Mouse (Mus musculus) bone marrow macrophage, adult 2 months (primary cell): ENCODE results near the gene Snapin. TPM values are rescaled to one million over a fixed set of nuclear protein-coding genes. Genes with fewer than 3 reads are reported as not detected.

Experiments
- H3K27ac ChIP-seq: 2 replicates; pipeline ENCODE4 v1.5.1; 2012; ENCODE audit warnings: low read depth, low read length; ENCODE audit not compliant: insufficient read depth
- H3K4me1 ChIP-seq: 2 replicates; pipeline ENCODE4 v1.6.1; 2012; ENCODE audit warnings: low read length; ENCODE audit not compliant: control insufficient read depth, insufficient read depth
- H3K4me3 ChIP-seq: 2 replicates; pipeline ENCODE4 v1.5.1; 2012; ENCODE audit warnings: mild to moderate bottlenecking, low read length, moderate library complexity; ENCODE audit not compliant: insufficient read depth
- CTCF ChIP-seq: IDR thresholded peaks from 2 replicates; pipeline ENCODE4 v1.5.1; 2012; ENCODE audit warnings: low read depth, mild to moderate bottlenecking, low read length, moderate library complexity
- POLR2A ChIP-seq: IDR thresholded peaks from 2 replicates; pipeline ENCODE4 v1.6.1; 2012; ENCODE audit warnings: mild to moderate bottlenecking, low read depth, low read length, borderline replicate concordance
- polyA plus RNA-seq: library from polyadenylated mRNA; stranded (reverse); fragments of >200 nt; gene quantifications from 2 replicates; pipeline ENCODE4 v1.2.4, GENCODE M21; 2012; ENCODE audit not compliant: missing spikeins, insufficient read depth, insufficient read length

Gene Snapin
- polyA plus RNA-seq, 1 experiment = 96.6 TPM

- Histone ChIP-seq H3K4me3 (peak overlapping the region; percentile 71; the same call in 1 of the 2 replicates), H3K27ac (no peak overlapping the region), H3K4me1 (peaks cover 46% of the 10 kb centered on the region)
- TF ChIP-seq CTCF = no peak
- TF ChIP-seq POLR2A = no peak
These were observed 25.0 kb upstream of the Snapin start for GRCm38 (mm10) chr3:90515789-90516188.

GRCm38 (mm10) chr3:90515242-90515641, 24.4 kb upstream of the Snapin start:
- H3K27ac ChIP-seq = no peak overlapping the region
- no peak for TF ChIP-seq POLR2A
- no peak for TF ChIP-seq CTCF

GRCm38 (mm10) chr3:90514691-90515090, 23.9 kb upstream of the Snapin start:
- H3K4me3 ChIP-seq = peak overlapping the region; percentile 71
- no peak for TF ChIP-seq CTCF
- TF ChIP-seq POLR2A = no peak
- H3K27ac ChIP-seq = no peak overlapping the region
- H3K4me1 ChIP-seq = peaks cover 38% of the 10 kb centered on the region

More at GRCm38 (mm10) chr3:90515242-90515641, 24.4 kb upstream of the Snapin start:
- Histone ChIP-seq H3K4me3 (peak overlapping the region; percentile 71), H3K4me1 (peaks cover 40% of the 10 kb centered on the region)

- Histone ChIP-seq H3K4me1 (peaks cover 38% of the 10 kb centered on the region), H3K4me3 (peak within 1 kb of the TSS; percentile 71), H3K27ac (peak within 1 kb of the TSS; percentile 23)
- no peak for TF ChIP-seq POLR2A
- TF ChIP-seq CTCF = no peak
These were observed 23.2 kb upstream of the Snapin start, which contains the start of the genes S100a1 and S100a13 for GRCm38 (mm10) chr3:90513796-90514590. Gene S100a1, minus strand, starts transcription at chr3:90514392. Gene S100a13, plus strand, starts transcription at chr3:90514435.

GRCm38 (mm10) chr3:90512948-90513642, 22.3 kb upstream of the Snapin start:
- Histone ChIP-seq H3K27ac (no peak overlapping the region), H3K4me3 (peak overlapping the region; percentile 71), H3K4me1 (peaks cover 38% of the 10 kb centered on the region)
- TF ChIP-seq POLR2A (no peak), CTCF (no peak)

GRCm38 (mm10) chr3:90512276-90512675, 21.4 kb upstream of the Snapin start:
- H3K4me1 ChIP-seq = peaks cover 37% of the 10 kb centered on the region
- H3K4me3 ChIP-seq = no peak overlapping the region
- H3K27ac ChIP-seq = no peak overlapping the region
- TF ChIP-seq POLR2A = no peak
- TF ChIP-seq CTCF = no peak

- no peak for TF ChIP-seq CTCF
- no peak for TF ChIP-seq POLR2A
- Histone ChIP-seq H3K4me3 (peak overlapping the region; percentile 38), H3K4me1 (peaks cover 23% of the 10 kb centered on the region), H3K27ac (peak overlapping the region; percentile 61)
These were observed 18.9 kb upstream of the Snapin start for GRCm38 (mm10) chr3:90509747-90510123.

- peak within 1 kb of the TSS; percentile 72 for H3K27ac ChIP-seq
- TF ChIP-seq CTCF (no peak), POLR2A (no peak)
- peaks cover 23% of the 10 kb centered on the region for H3K4me1 ChIP-seq
- H3K4me3 ChIP-seq = peak within 1 kb of the TSS; percentile 97
These were observed 18.3 kb upstream of the Snapin start, which contains the start of gene Chtop for GRCm38 (mm10) chr3:90508950-90509746. Gene Chtop, minus strand, starts transcription at chr3:90509498.

- peak overlapping the region; percentile 26 for H3K27ac ChIP-seq
- H3K4me3 ChIP-seq = peak overlapping the region; percentile 97
- no peak; the same call in 1 of the 2 replicates for TF ChIP-seq CTCF
- no peak for TF ChIP-seq POLR2A
- H3K4me1 ChIP-seq = peaks cover 19% of the 10 kb centered on the region
These were observed 17.6 kb upstream of the Snapin start for GRCm38 (mm10) chr3:90508287-90508949.
